Mouse (Mus musculus) gastrocnemius, adult 8-10 months (tissue): Measurements from ENCODE around the gene Lonrf2. TPM values are rescaled to one million over a fixed set of nuclear protein-coding genes. Genes with fewer than 3 reads are reported as not detected.

Experiments used
- DNase-seq, 2 experiments: peaks; one replicate each; pipeline ENCODE4 v3.0.0; 2022; ENCODE audit warnings: low spot score in 2 of 2
- total RNA-seq, 4 experiments: library from RNA; stranded (reverse); gene quantifications; 2 replicates each; pipeline ENCODE4 v1.2.4; 2022

Gene Lonrf2
- total RNA-seq, result under 1 TPM; 0.31 to 0.51 (median 0.32) TPM

DNA sequence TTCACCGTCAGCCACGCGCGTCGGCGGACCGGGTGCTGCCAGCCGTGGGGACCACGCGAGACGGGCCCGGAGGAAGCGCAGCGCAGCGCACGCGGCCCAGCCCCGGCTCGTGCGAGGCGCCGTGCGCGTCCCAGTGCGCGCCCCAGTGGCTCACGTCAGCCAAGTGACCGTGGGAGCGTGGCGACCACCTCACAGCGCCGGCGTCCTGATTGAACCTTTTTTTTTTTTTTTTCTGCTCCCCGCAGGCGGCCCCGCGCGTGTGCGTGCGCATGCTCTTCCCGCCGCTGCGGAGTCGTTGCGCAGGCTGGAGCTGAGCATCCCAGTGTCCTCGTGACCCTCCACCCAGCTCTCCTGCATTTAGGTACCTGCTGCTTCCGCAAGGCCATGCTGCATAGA is at the start of gene Lonrf2:
Lonrf2 (minus strand) TSS at position 235 of the 396 bp plus-strand sequence.
- no peak for DNase-seq

- no peak for DNase-seq
Observed at GRCm38 (mm10) chr1:38885956-38886355, 49.4 kb upstream of the Lonrf2 start.

DNA sequence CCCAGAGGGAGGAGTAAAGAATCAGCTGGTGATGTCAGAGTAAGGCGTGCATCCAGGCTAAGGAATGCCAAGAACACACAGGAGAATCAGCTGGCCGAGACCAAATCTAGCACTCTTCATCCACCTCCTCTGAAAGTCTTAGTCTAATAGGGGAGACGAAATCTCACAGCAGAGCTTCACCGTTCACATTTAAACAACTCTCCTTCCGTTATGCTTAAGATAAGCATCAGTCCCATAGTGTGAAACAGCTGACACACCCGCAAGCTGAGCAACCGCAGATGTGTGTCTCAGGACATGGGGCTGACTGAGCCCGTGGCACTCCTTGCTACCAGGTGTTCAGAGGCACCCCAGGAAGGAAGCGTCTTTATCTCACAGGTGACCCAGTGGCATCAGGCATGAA is 47.3 kb upstream of the Lonrf2 start:
- DNase-seq, result no peak

GRCm38 (mm10) chr1:38882746-38883145 is 46.2 kb upstream of the Lonrf2 start:
- DNase-seq, result no peak

DNA sequence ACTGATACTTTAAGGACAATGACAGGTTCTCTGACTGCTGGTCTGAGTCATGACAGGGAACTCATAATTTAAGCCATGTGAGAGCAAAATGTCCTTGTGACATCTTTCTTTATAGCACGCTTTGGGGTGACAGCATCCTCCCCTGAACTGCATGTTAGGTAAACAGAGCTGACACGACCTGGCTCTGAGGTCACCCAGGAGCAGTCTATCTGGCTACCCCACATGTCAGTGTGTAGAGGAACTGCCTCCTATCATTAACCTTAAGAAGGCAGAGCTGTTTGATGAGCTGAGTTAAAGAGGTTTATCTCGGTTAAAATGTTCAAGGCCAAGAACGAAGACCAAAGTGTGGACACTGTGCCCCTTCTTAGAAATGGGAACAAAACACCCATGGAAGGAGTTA is 44.9 kb upstream of the Lonrf2 start:
- DNase-seq, result no peak

DNA sequence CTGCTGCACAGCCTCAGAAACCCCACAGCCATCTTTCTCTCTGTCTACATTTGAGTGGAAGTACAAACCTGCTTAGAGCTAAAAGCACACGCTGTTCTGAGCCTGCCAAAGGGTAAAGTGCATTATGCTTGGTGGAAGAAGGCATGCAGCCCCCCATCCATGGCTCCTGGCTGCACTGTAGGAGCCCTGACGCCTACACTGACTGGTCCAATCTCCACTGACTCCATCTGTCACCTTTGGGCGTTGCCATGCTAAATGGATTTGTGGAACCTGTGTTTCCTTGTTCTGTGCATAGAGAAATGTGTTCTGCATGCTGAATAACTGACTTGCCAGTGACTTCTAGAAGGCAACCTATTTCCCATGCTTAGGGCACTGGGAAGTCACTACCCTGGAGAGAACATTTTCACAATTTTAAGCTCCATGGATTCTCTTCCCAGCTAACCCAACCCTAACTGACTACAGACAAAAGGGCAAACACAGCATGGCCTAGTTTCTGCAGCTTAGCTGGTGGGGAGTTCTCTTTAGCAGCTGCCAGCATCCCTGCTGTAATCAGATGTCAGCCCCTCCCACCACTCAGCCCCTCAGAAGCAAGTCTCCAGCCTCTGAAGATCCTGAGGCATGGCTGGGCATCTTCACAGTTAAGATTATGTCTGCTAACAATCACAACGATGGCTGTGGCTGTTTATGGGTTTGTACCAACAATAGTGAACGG is 40.3 kb upstream of the Lonrf2 start:
- no peak for DNase-seq

GRCm38 (mm10) chr1:38873911-38874310 is 37.4 kb upstream of the Lonrf2 start:
- no peak for DNase-seq

- no peak for DNase-seq
Observed at GRCm38 (mm10) chr1:38871834-38872233, 35.3 kb upstream of the Lonrf2 start.

- DNase-seq, result no peak
Observed at GRCm38 (mm10) chr1:38869398-38870195, 33.1 kb upstream of the Lonrf2 start.

- DNase-seq, result no peak
Observed at GRCm38 (mm10) chr1:38866242-38866641, 29.7 kb upstream of the Lonrf2 start.

GRCm38 (mm10) chr1:38864341-38864740 is 27.8 kb upstream of the Lonrf2 start:
- no peak for DNase-seq

DNA sequence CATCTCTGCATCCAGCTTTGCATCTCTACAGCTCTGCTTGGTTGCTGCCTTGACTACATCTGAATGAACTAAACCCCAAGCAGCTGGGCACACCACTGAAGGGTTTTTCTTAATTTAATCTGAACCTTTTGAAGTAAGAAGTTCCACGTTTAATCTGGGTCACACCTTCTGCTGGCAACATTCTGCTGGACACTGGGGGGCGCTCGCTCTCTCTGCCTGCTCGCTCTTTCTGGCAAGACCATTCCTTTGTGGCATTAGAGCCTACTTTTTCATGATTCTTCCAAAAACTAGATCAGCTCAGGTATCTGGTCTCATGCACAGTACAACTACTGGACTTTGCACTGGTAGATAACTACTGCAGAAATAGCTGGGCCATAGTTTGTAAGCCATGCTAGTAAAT is 25.7 kb upstream of the Lonrf2 start:
- no peak for DNase-seq

- no peak for DNase-seq
Observed at GRCm38 (mm10) chr1:38860867-38861524, 24.5 kb upstream of the Lonrf2 start.

GRCm38 (mm10) chr1:38860207-38860606 is 23.7 kb upstream of the Lonrf2 start:
- no peak for DNase-seq

- DNase-seq, result no peak
Observed at GRCm38 (mm10) chr1:38856196-38856595, 19.7 kb upstream of the Lonrf2 start.

DNA sequence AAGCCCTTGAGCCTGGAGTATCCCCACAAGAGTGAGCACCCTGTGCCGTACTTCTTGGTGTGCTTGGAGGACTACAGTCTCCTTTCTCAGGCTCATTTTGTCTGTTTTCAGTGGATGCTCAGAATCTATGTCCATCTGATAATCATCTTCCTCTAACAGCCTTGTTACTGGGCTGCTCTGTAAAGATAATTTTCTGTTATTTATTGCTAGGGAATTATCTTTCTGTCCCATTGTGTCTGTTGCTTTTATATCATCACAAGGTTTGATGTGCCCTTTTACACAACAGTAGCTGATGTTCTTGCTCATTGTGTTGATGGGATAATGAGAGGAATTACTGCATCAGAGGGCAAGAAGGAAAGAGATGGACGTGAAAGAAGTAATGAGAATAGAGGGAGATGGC is 15.7 kb upstream of the Lonrf2 start:
- no peak for DNase-seq

GRCm38 (mm10) chr1:38850650-38851049 is 14.1 kb upstream of the Lonrf2 start:
- DNase-seq, result no peak

DNA sequence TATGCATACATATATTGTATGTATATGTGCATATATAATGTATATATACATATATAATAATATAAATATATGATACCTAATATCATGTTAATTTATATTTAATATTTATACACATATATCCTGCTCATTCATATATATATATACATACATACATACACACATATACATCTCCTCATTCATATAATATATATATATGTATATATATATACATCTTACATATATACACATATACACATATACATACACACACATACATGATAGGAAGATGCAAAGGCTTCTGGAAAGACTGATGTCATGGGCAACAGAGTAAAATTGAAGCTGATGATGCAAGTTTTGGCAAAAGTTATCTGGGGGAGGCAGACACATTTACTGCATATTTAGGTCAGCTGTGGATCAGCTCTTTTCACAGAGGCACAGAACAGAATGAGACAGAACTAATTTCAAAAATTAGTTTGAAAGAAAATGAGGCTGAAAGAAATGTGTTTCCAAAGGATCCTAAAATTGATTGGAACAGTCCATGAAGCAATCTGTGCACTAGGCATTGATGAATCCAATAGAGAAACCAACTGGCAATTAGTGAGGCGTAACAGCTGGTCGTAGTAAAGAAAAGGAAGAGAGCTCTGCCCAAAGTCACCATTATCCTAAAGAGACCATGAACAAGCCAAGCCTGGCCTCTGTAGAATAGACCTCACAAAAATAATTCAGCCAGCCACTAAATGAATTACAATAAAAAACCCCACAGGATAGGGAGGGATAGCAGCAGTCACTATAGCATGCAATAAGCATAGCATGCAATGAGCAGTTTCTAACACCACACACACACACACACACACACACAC is 12.2 kb upstream of the Lonrf2 start:
- no peak for DNase-seq

DNA sequence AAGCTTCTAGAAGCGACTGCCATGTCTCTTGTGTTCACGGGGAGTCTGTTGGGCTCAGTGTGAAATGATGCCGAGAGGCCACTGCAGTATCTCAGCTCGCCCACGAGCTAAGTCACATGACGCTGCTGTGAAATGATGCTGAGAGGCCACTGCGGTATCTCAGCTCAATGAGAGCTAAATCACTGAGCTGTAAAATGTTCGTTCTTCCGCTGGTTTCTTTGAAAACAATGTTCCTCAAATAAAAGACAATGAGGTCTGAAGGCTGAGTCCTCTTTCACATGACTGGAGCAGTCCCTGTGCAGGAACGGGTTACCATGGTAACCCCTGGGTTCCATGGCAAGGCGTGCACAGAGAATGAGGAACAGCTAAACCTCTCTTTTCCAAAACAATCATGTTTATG is 11.5 kb upstream of the Lonrf2 start:
- no peak for DNase-seq

DNA sequence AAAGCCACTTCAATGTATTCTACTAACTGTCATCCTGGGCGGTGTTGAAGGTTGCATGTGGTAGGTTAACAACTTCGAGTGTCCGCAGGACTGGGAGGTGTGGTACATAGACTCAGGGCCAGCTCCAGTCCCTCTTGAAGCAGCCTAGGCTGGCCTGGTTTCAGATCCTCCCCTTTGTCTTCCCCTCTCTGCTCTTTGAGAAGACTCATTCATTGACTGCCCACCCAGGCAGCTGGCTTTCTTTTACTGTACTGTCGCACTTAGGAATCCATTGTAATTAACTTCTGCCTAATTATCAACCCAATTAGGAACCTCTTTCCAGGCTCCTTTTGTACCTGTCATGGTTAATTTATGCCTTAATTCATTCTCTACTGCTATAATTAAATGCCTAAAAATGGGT is 6.8 kb upstream of the Lonrf2 start:
- DNase-seq, result no peak

- no peak for DNase-seq
Observed at GRCm38 (mm10) chr1:38842861-38843260, 6.3 kb upstream of the Lonrf2 start.
